Mouse (Mus musculus): Measurements from ENCODE around the gene Kcnj15. TPM values are rescaled to one million over a fixed set of nuclear protein-coding genes. Genes with fewer than 3 reads are reported as not detected.

Gene Kcnj15
- polyA plus RNA-seq, 1 experiment = not detected

- Histone ChIP-seq H3K27me3 (replicated peaks) (peaks cover 2% of the 10 kb centered on the region), H3K9me3 (no peaks in the 10 kb centered on the region), H3K36me3 (replicated peaks; ENCODE audit: low read length) (no peaks in the 10 kb centered on the region), H3K4me1 (peaks cover 75% of the 10 kb centered on the region), H3K4me3 (replicated peaks) (no peak overlapping the region)
- no peak for TF ChIP-seq GATA1 (IDR thresholded peaks at IDR 0.05; ENCODE audit: borderline replicate concordance, low read length)
- TF ChIP-seq FLI1 (IDR thresholded peaks at IDR 0.05; ENCODE audit: low read length) = no peak
Measured at GRCm38 (mm10) chr16:95340885-95341791, 83.8 kb downstream of the Kcnj15 start.

DNA sequence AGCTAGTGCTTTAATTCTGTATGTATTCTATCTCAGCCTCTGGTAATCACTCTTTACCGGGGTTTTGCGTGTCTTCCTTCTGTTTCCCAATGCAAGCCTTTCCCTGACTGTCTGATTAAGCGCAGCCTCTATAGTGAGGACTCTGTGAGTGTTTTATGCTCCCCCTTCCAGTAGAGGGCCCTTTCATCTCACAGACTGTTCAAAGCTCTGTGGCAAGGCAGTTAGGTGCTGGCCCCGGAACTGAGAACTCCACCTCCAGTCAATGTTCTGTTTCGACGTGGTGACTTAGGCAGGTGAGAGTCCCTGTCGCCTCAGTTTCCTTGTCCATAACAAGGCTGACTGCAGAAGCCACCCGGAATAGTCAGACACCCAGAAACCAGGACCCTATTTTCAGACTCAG, 84.7 kb downstream of the Kcnj15 start:
- Histone ChIP-seq H3K4me3 (replicated peaks) (no peak overlapping the region), H3K4me1 (peaks cover 80% of the 10 kb centered on the region), H3K27me3 (replicated peaks) (peaks cover 2% of the 10 kb centered on the region), H3K36me3 (replicated peaks; ENCODE audit: low read length) (no peaks in the 10 kb centered on the region), H3K9me3 (no peaks in the 10 kb centered on the region)
- TF ChIP-seq GATA1 (IDR thresholded peaks at IDR 0.05; ENCODE audit: borderline replicate concordance, low read length) (no peak), FLI1 (IDR thresholded peaks at IDR 0.05; ENCODE audit: low read length) (no peak)

DNA sequence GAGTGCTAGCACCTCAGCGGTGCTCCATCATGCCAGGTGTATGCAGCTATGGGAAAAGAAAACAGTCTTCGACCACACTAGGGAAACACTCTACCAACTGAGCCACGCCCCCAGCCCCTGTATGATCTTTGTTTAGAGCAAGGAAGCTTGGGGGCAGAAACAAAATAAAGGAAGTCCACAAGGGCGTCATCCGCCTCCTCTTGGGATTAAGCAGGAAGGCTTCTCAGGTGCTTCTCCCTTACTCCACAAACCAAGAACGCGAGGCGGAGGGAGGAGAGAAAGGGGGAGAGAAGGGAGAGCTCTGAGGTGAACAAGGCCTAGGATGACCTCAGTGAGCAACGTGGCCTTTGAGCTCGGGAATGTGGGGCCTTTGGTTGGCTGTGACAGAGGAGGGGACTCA, 87.6 kb downstream of the Kcnj15 start:
- no peaks in the 10 kb centered on the region for H3K36me3 ChIP-seq (replicated peaks; ENCODE audit: low read length)
- H3K4me3 ChIP-seq (replicated peaks) = no peak overlapping the region
- H3K9me3 ChIP-seq = no peaks in the 10 kb centered on the region
- peaks cover 87% of the 10 kb centered on the region for H3K4me1 ChIP-seq
- no peaks in the 10 kb centered on the region for H3K27me3 ChIP-seq (replicated peaks)
- TF ChIP-seq FLI1 (IDR thresholded peaks at IDR 0.05; ENCODE audit: low read length) (no peak), GATA1 (IDR thresholded peaks at IDR 0.05; ENCODE audit: borderline replicate concordance, low read length) (no peak)

- H3K4me1 ChIP-seq = peaks cover 90% of the 10 kb centered on the region
- no peaks in the 10 kb centered on the region for H3K9me3 ChIP-seq
- peak overlapping the region; percentile 65 for H3K4me3 ChIP-seq (replicated peaks)
- no peaks in the 10 kb centered on the region for H3K27me3 ChIP-seq (replicated peaks)
- TF ChIP-seq GATA1 (IDR thresholded peaks at IDR 0.05; ENCODE audit: borderline replicate concordance, low read length) = no peak
- TF ChIP-seq FLI1 (IDR thresholded peaks at IDR 0.05; ENCODE audit: low read length) = no peak
- H3K36me3 ChIP-seq (replicated peaks; ENCODE audit: low read length) = no peaks in the 10 kb centered on the region
Measured at GRCm38 (mm10) chr16:95345882-95346281, 88.5 kb downstream of the Kcnj15 start.

DNA sequence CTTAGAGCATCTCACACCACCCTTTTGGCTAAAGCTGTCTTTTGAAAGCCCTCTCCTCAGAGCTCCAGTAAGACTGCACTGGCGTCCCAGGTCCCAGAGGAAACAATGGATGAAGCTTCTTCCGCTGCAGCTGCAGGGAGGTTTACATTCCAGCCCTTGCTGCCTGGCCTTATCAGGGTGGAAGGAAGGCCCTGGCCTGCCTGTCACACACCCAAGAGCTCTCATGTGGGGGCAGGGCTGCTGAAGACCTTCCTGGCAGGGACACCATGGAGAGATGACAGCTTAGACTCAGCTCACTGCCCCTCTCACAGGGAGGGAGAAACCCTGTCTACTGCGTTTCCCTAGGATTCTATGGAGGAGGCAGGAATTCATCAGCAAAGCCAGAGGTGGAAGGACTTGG, 89.8 kb downstream of the Kcnj15 start:
- H3K4me3 ChIP-seq (replicated peaks) = peak overlapping the region; percentile 88
- TF ChIP-seq FLI1 (IDR thresholded peaks at IDR 0.05; ENCODE audit: low read length) (no peak), GATA1 (IDR thresholded peaks at IDR 0.05; ENCODE audit: borderline replicate concordance, low read length) (no peak)
- peaks cover 87% of the 10 kb centered on the region for H3K4me1 ChIP-seq
- no peaks in the 10 kb centered on the region for H3K27me3 ChIP-seq (replicated peaks)
- H3K36me3 ChIP-seq (replicated peaks; ENCODE audit: low read length) = no peaks in the 10 kb centered on the region
- H3K9me3 ChIP-seq = no peaks in the 10 kb centered on the region

DNA sequence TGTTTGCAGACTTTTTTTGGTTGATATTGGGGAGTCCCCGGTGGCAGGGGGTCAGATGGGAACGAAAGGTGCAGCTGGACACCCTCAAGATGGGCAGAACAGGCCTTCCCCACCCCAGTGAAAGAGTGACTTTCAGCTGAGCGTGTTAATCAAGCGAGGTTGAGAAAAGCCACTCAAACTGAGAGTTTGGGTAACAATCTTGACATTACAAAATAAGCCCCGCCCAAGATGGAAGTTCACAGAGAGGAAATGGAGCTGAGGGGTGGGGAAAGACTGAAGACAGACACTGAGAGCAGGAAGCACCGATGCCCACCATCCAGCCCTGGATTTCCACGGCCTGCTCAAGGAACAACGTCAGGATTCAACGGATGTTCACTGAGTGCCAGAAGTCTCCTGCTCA, 91.2 kb downstream of the Kcnj15 start:
- no peaks in the 10 kb centered on the region for H3K36me3 ChIP-seq (replicated peaks; ENCODE audit: low read length)
- H3K4me3 ChIP-seq (replicated peaks) = no peak overlapping the region
- no peaks in the 10 kb centered on the region for H3K27me3 ChIP-seq (replicated peaks)
- H3K9me3 ChIP-seq = no peaks in the 10 kb centered on the region
- H3K4me1 ChIP-seq = peaks cover 86% of the 10 kb centered on the region
- no peak for TF ChIP-seq GATA1 (IDR thresholded peaks at IDR 0.05; ENCODE audit: borderline replicate concordance, low read length)
- TF ChIP-seq FLI1 (IDR thresholded peaks at IDR 0.05; ENCODE audit: low read length) = no peak

GRCm38 (mm10) chr16:95349344-95349743, 92.0 kb downstream of the Kcnj15 start:
- peaks cover 89% of the 10 kb centered on the region for H3K4me1 ChIP-seq
- H3K27me3 ChIP-seq (replicated peaks) = peaks cover 7% of the 10 kb centered on the region
- H3K4me3 ChIP-seq (replicated peaks) = peak overlapping the region; percentile 12
- H3K36me3 ChIP-seq (replicated peaks; ENCODE audit: low read length) = no peaks in the 10 kb centered on the region
- TF ChIP-seq FLI1 (IDR thresholded peaks at IDR 0.05; ENCODE audit: low read length) = no peak
- H3K9me3 ChIP-seq = no peaks in the 10 kb centered on the region

DNA sequence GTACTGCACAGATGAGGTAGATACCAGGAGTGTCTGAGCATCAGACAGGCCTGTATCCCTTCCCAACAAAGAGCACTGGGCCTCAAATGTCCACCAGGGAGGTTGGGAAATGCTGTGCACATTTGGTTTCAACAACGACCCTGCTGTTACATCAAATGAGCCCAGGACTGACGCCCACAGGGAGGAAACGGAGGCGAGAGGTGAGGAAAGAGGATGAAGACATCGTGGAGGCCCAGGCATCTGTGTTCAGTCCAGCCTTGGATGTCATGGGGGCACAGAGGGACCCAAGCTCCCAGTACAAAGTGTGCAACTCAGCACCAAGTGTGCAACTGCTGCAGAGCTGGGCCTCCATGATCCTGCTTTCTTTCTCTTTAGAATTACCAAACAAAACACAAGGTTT, 92.4 kb downstream of the Kcnj15 start:
- Histone ChIP-seq H3K27me3 (replicated peaks) (peaks cover 9% of the 10 kb centered on the region), H3K9me3 (no peaks in the 10 kb centered on the region), H3K36me3 (replicated peaks; ENCODE audit: low read length) (no peaks in the 10 kb centered on the region), H3K4me3 (replicated peaks) (peak overlapping the region; percentile 12), H3K4me1 (peaks cover 87% of the 10 kb centered on the region)
- no peak for TF ChIP-seq FLI1 (IDR thresholded peaks at IDR 0.05; ENCODE audit: low read length)
- no peak for TF ChIP-seq GATA1 (IDR thresholded peaks at IDR 0.05; ENCODE audit: borderline replicate concordance, low read length)
